Mouse (Mus musculus) retina, embryonic 14.5 days (tissue): ENCODE measurements at regions not wholly inside any gene's neighbourhood (a gene's known extent, or its start where the extent isn't known, plus 50 kb on each side); places are given as distances from the start of the nearest gene placed in this dataset.
"Not testable (repeated sequence)": the region's sequence is repeated elsewhere in the genome, so short reads cannot be mapped to it uniquely, and the experiment has no call there.

Experiments
- DNase-seq: peaks from one replicate; pipeline ENCODE4 v3.0.0-alpha.2; 2015; ENCODE audit warnings: low spot score

DNA sequence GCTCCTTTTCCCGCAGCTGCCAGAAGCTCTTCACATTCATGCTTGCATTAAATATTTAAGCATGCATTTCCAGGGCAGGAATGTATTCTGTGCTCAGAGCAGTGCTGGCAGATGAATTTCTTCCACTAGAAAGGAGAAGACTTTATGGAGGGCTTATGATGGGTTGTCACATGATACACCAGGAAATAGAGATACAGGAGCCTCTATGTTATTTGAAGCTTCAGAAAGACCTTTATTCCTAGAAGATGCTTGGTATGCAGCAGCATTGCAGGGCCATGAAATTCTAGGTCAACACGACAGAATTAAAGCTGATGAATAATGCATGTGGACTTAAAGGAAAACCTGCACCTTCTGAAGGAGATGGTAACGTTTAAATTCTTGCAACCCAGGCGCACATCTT is 212.1 kb downstream of the Adgrg6 start:
- peak; percentile 34 for DNase-seq

DNA sequence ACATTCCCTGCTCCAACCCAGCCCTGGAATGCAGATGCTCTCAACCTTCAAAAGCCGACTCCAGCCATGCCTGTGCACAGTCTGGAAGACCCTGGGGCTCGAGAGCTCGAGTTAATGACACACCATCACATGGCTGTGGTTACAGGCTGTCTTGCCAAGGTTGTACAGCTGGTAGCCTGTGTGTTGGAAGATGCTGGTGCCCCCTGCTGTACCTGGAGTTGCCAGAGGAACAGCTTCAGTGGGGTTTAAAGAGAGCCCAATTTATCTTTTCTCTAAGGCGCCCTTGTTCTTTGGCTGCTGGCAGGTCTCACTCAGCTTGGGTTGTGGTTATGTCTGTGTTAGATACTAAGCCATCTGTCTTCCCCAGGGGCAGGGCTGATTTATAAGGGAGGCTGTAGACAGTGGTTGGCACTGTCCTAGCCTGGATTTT is 212.8 kb downstream of the Adgrg6 start:
- peak; percentile 17 for DNase-seq

DNA sequence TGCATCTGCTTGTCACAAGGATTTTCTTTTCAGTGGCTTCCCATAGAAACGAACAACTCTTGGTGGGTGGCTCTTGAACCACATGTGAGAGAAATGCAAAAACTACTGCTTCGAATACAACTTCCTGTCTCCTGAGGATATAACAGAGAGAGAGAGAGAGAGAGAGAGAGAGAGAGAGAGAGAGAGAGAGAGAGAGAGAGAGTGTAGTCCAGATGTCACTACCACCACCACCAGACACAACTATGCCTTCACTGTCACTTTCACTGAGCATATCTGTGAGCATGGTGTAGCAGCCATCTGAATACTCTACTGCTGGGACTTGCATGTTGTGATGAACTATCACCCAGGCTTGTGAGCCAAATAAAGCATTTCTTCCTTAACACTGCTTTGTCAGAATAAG is 216.6 kb downstream of the Adgrg6 start:
- no peak for DNase-seq

DNA sequence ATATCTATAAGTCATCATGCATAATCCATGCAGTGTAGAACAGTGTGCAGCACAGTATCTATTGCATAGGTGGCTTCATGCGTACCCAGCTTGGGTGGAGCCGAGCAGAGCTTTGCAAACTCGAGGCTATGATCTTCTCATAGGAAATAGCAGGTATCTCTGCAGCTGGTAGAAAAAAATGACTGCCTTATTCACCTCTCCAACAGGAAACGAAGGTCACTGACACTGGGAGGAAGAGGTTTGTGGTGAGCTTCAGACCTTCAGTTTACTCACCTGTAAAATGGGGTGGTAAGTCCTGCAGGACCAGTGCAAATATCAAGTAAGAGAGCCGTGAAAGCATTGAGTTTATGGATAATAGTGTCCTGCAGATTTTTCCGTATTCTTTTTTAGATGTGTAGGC is 219.2 kb downstream of the Adgrg6 start:
- DNase-seq = no peak

DNA sequence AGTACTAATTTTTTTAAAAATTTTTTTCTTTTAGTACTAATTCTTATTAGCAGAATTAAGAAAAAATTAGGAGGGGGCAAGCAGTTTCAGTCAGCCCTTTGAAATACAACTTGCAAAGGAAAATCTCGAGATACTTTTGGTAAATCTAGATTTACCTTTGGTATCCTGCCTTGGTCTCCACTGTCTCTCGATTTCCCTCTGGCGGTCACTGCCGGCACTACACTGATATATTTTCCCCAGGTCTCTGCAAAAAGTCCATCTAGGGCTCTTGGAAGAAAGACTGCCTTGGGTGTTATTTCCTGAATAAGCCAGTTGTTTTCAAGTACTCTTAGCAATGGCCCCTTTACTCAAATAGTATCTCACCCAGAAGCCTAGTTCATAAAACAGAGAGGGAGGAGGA is 224.0 kb downstream of the Adgrg6 start:
- DNase-seq = peak; percentile 86

DNA sequence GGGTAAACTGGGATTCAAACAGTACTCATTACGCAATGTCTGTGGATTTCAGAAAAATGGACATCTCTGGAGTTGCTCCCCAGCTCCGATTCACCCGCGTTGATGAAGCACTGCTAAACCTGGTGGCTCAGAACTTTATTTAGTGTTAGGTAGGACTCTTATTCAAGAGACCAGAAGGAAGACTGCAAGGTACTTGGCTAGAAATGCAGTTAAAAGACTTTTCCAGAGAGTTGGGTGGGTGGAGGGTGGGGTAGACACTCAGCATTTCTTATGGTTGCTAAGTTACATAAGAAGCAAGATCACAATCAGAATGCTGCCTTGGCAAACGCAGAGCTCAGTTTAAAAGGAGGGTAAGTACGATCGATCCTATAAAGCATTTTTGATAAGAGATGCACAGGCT is 230.2 kb downstream of the Adgrg6 start:
- no peak for DNase-seq

DNA sequence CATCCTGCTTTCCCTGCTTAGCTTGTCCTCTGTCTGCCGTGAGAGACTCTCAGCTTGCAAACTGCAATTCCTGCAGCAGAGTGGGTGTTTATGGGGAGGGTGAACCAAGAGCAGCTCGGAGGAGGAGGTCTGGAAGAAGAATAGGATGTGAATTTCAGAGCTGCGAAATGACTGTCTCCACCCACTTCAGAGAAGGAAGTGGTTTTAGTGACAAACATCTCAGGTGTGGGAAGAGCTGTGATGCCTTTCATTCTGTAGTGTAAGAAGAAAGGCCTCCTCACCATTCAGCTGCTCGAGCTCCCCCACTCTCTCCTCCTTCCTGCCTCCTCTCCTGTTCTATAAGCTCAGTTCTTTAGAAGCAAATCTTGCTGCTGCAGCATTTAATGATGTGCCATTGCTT is 230.9 kb downstream of the Adgrg6 start:
- no peak for DNase-seq

DNA sequence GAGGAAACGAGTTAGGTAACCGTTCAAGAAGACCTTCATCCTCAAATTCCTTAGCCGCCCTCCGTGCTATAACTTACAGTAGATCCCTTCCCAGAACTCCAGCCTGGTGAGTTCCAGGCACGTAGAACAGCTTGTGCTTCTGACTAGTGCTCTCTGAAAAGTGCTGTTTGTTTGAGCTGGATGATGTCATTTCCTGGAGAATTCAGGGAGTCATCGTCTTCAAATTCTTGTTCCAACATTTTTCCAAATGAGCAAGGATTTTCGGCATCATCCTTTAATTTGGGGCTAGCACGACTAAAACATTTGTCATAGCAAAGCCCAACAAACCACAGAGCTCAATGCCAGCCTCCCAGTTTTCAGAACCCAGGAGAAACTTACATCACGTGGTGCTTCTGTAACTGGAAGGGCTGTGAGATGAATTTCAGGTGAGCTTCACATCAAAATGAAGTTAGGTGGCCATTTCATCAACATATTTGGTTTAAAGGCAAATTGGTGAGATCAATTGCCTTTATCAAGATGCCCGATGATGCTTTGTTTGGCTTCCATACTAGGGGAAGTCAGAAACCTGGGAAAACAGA is 231.4 kb downstream of the Adgrg6 start:
- no peak for DNase-seq

DNA sequence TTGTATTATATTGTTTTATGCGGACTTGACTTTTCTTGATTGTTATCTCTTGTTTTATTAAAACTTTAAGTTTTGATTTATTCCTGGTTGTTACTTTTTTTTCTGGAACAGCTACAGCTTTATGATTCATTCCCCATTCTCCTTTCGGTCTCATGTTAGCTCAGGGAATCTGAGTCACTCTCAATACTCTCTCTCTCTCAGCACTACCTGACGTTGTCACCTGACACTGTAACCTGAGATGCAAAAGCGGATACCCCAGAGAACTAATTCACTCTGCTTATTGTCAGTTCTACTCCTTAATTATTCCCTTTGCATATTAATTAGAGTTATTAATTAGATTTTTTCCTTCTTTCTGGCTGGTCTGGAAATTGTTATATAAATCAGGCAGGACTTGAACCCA is 232.5 kb downstream of the Adgrg6 start:
- DNase-seq = no peak

DNA sequence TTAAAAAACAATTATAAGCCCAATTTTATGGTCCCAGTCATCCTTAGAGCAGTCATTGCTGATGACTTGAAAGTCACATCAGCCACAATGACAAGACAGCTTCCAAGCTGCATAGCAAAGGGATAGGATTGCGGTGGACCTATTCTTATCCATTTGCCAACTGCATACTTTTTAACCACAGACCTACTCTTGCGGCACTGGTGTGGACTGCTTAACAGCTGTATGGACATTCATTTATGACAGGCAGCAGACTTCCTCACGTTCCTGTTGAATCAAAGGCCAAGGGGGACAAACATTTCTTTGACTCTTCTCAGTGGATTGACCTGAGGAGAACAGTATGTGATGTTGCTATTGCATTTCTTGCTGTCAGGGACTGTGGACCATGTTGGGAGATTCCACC is 233.5 kb downstream of the Adgrg6 start:
- DNase-seq = no peak

DNA sequence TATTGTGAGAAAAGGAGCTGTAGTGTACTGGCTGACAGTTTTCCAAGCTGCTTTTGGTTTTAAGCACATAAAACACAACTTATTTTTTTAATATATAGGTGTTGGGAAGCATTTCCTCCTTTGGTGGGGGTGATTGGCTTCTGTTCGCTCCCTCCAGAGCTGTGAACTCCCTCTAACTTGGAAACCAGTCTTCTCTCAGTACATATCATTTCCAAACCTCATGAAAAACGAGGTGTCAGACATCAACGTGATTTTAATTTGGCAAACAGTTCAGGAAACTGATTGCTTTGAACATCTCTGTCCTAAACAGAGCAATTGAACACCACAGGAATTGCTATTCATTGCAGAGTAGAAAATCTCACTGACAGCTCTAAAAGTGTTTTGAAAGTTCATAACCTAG is 238.6 kb downstream of the Adgrg6 start:
- DNase-seq = no peak

DNA sequence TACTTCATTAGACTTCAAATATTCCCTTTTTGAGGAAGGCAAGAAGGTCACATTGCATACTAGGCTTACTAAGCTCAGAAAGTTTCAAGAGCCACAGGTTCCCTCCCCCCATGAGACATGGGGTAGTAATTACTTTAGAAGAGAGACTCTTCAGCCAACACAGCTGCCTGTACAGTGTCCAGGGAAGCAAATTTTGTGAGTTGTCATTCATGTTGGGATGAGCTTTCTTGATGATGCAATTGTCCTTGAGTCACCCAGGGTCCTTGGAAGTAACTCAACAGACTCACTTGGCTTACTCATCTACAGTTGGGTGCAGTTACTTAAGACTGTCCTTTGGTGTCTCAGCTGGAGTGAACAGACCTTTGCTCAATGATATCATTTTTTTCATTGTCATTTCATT is 242.0 kb downstream of the Adgrg6 start:
- no peak for DNase-seq

DNA sequence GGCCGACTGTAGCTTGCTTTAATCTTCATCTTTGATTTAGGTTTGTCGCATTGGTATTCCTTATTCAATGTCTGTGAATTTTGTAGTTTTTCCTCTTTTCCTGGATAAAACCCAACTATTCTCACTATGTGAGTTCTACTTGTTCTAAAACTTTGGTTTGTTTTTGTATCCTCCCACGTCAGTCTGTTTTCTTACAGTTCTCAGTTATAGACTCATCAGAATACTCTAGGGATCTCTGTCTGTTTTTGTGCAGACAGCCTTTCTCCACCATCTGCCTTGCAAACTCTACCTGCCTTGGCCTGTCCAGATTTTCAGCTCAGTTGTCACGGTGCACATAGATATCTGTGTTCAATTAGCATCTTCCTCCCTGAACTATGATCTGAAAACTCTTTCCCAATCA is 249.3 kb downstream of the Adgrg6 start:
- DNase-seq = no peak

DNA sequence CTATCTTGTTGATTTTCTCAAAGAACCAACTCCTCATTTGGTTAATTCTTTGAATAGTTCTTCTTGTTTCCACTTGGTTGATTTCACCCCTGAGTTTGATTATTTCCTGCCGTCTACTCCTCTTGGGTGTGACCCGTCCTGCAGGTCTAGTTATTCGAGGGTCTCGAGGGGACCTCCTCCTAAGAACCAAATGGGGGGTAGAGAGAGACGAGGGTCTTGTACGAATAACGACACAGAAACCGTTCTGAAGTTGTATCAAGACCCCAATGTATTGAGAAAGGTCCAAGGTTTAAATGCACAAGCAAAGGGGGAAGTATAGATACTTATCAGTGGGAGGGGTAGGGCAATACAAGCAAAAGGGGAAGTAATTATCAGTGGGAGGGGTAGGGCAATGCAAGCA is 252.8 kb downstream of the Adgrg6 start:
- DNase-seq = not testable (repeated sequence)

DNA sequence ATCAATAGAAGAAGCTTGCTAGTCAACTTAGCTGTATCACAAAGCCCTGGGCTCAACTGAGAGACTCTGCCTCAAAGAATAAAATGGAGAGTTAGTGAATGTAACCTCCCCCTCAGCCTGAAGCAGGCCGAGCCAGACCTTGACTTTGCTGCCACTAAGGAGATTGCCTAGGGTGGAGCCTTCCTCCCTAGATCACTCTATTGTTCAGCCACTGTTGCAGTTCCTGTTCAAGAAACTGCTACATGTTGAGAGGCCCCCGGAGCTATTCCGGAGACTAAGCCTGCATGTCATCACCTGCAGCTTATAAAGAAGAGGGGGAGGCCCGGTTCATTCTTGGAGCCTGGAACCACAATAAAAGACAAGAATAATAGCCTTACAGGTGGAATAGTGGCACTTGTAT is 257.9 kb downstream of the Adgrg6 start:
- no peak for DNase-seq

DNA sequence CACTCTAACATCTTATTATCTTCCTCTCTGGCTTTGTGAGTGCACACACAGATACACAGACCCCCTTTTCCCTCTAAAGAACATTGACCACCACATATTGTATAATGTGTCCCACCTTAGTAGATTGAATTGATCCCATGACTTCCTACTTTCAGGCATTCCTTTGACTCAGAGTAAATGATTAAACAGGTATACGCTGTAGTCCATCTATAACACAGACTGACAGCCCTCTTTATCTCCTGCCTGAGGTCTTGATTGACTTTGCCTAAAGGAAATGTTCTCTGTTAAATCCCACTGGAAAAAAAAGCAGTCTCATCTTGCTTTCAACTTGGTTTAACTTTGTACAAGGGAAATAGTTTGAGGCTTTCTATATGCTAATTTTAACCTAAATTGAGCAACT is 268.8 kb downstream of the Adgrg6 start:
- no peak for DNase-seq

DNA sequence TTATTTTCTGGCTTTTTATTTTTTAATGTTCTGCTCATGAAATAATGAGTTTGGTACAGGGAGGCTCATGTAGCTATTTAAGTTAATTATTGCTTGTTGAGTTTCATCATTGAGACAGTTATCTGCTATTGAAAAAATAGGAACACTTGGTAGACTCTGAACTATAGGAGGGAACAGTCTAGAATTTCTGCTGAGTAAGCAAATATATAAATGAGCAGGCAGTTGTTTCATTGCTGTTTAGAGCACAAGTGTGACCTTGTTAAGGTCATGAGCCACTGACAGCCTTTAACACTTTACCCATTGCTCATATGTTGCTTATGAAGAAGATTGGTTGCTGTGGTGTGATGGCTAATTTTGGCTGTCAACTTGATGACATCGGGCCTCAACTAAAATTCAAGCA is 270.0 kb downstream of the Adgrg6 start:
- DNase-seq = no peak

DNA sequence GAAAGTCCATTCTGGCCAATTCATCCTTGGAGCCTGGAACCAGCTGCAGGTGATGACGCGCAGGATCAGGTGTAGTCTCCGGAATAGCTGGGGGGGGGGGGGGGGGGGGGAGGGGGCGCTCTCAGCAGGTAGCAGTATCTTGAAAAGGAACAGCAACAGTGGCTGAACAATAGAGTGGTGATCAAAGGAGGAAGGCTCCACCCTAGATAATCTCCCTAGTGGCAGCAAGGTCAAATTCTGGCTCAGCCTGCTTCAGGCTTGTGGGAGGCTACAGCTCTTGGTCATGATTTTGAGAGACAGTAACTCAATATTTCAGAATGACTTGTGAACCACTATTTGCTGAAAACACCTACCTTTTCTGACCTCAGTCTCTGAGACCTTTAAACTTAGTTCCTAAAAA is 275.5 kb downstream of the Adgrg6 start:
- DNase-seq = no peak

DNA sequence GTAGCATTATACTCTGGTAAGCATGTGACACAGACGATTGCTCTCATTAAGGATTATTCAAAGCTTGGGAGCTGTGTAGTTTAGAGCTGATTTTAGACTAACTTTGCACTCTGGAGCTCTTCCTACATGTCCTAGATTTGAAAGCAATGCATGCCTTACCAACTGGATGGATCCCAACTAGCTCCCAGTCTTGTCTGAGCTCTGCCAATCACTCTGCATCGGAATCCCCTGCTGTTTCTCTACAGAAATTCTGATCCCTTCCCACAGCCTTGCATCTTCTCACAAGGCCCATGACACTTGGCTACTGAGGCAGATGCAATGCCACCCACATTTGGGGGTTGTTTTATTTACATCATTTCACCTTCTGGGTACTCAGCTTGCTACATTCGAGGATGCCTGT is 277.8 kb downstream of the Adgrg6 start:
- DNase-seq = no peak

DNA sequence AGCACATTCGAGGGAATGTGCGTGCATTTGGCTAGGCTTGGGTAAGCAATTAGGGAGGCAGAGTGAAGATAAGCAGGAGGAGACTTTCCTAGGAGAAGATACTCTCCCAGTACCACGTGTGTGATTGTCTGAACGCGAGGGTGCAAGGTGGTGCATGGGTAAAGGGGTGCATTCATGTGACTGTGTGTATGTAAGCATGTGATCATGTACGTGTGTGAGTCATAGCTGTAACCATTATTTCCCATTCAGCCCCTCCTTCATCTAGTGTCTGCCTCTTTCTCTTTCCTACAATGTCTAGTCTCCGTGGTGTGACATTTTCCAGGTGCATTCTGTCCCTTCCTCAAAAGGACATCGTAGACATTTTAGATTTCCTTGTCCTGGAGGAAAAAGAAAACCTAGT is 273.8 kb downstream of the Hivep2 start:
- no peak for DNase-seq

DNA sequence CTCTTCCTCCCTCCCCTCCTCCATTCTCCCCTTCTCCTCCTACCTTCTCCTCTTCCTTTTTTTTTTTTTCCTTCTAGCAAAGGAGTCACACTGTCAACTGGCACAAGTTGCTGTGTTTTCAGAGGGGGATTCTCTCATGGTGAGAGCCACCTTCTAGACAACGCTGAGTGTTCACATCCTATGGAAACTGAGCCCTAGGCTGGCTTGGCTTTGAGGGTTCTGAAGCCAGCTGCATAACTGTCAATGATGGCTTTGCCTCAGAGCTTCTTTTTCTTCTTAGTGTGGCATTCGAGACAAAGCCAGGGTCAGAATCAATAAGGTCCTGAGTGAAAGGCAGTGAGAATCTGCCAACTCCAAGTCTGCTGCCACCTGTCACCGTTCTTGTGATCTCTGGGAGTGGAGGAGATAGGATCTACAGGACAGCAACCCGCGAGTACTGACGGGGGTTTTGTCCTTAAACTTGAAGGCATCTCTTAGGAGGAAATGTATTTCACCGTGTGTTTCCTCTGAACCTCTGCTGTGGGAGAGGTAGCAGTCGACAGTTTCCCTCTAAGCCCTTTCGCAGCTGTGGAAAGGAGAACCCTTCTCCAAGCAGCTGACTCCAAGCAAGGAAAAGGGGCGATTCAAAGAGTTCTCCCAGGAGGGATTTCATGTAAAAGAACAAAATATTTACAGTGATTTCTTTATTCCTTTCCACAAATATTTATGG is 269.2 kb downstream of the Hivep2 start:
- DNase-seq = no peak

DNA sequence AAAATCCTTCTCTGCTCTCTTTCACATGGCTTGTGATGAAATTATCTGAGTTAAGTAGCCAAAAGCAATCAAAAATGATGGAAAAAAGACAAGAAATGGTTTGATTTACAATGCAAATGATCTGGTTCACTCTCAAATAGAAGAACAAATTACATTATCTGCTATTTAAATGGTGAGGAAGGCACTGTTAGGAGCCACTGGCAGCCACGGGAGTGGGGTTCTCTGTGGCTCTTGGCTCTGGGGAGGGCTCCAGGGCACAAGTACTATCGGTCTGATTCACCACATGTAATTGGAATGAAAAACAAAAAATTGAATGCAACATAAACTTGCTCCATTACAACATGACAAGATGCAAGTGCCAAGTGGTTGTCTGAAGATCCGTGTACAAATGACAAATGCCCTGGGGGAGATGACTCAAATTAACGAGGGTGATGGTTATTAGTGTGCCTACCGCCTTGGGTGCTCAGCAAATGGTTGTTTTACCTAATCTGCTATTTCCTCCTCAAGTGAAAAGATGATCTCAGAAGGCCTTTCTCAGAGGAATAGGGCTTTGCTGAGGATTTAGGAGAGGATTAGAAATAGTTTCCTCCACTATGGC is 268.2 kb downstream of the Hivep2 start:
- no peak for DNase-seq

DNA sequence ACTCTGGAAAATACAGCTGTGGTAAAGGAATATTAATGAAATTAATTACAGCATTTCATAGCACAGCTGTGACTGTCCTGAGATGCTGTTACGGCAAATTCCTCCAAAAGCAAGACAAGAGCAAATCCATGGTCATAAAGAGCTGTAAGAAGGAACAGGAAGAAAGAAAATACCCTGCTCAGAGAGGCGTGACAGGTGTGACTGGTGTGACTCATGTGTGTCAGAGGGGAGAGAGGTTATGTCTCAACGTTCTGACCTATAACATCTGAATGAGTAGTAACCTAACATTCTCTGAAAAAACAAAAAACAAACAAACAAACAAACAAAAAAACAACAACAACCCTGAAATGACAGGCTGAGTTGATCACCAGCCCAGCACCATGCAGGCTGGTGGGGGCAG is 267.5 kb downstream of the Hivep2 start:
- DNase-seq = no peak

DNA sequence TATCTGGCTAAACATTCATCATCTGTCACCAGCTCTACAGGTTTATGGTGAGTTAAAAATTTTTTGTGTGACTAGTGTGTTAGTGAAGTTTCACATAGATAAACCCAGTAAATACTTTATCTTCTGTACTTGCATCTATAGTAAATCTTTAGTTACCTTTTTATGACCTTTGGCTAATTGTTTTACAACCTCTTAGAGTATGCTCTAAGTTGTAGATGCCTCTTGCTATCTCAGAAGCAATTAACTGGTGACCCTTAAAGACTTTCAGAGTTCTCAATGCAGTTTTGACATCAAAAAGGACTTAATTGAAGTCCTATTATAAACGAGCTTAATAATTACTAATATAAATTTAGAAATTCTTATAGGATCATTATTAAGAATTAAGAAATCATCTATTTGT is 265.6 kb downstream of the Hivep2 start:
- DNase-seq = no peak
